Mouse (Mus musculus) kidney, embryonic 16.5 days (tissue): ENCODE results near the gene Speg. TPM values are rescaled to one million over a fixed set of nuclear protein-coding genes. Genes with fewer than 3 reads are reported as not detected.

Source experiments
- ATAC-seq: fragments of 200-750 bp; cut with Nextera tagmentation; 2 replicates; pipeline ENCODE4 v1.8.0; 2017; ENCODE audit warnings: moderate TSS enrichment; ENCODE audit not compliant: low FRiP score, low TSS enrichment
- H3K27ac ChIP-seq: fragments of 300-500 bp; sonication (generic); 2 replicates; pipeline ENCODE4 v1.5.1; 2014; ENCODE audit warnings: low read length
- H3K27me3 ChIP-seq: fragments of 300-500 bp; sonication (generic); 2 replicates; pipeline ENCODE4 v1.6.1; 2014; ENCODE audit warnings: low read length, control low read depth, mixed read lengths; ENCODE audit not compliant: insufficient read depth
- H3K36me3 ChIP-seq: fragments of 300-500 bp; sonication (generic); 2 replicates; pipeline ENCODE4 v1.6.1; 2014; ENCODE audit warnings: low read length, control low read depth, mixed read lengths; ENCODE audit not compliant: insufficient read depth
- H3K4me1 ChIP-seq: fragments of 300-500 bp; sonication (generic); 2 replicates; pipeline ENCODE4 v1.6.1; 2014; ENCODE audit warnings: low read length, control low read depth, mixed read lengths; ENCODE audit not compliant: insufficient read depth
- H3K4me2 ChIP-seq: fragments of 300-500 bp; sonication (generic); replicated peaks from 2 replicates; pipeline ENCODE4 v1.6.1; 2014; ENCODE audit warnings: low read depth, low read length
- H3K4me3 ChIP-seq: fragments of 300-500 bp; sonication (generic); 2 replicates; pipeline ENCODE4 v1.5.1; 2014; ENCODE audit warnings: mild to moderate bottlenecking, low read length
- H3K9ac ChIP-seq: fragments of 300-500 bp; sonication (generic); replicated peaks from 2 replicates; pipeline ENCODE4 v1.6.1; 2014; ENCODE audit warnings: low read length
- H3K9me3 ChIP-seq: fragments of 300-500 bp; sonication (generic); 2 replicates; pipeline ENCODE4 v1.6.1; 2016; ENCODE audit warnings: low read length, control low read depth
- WGBS: fragments of 180-500 bp; shearing (Covaris S2); extraction: QIAGEN DNeasy Blood & Tissue Kit; methylation state at CpG from one replicate; pipeline ENCODE4 v1.1.7; 2014; 5-methylcytosine and 5-hydroxymethylcytosine counted together
- polyA plus RNA-seq: library from polyadenylated mRNA; unstranded; fragments of >200 nt; fragmentation: Nextera tagmentation; extraction: Ambion mirVana; gene quantifications from 2 replicates; pipeline ENCODE4 v1.2.1, GENCODE M21; 2015

Speg gene
- polyA plus RNA-seq, 1 experiment from 2014 or later = 61.4 TPM

DNA sequence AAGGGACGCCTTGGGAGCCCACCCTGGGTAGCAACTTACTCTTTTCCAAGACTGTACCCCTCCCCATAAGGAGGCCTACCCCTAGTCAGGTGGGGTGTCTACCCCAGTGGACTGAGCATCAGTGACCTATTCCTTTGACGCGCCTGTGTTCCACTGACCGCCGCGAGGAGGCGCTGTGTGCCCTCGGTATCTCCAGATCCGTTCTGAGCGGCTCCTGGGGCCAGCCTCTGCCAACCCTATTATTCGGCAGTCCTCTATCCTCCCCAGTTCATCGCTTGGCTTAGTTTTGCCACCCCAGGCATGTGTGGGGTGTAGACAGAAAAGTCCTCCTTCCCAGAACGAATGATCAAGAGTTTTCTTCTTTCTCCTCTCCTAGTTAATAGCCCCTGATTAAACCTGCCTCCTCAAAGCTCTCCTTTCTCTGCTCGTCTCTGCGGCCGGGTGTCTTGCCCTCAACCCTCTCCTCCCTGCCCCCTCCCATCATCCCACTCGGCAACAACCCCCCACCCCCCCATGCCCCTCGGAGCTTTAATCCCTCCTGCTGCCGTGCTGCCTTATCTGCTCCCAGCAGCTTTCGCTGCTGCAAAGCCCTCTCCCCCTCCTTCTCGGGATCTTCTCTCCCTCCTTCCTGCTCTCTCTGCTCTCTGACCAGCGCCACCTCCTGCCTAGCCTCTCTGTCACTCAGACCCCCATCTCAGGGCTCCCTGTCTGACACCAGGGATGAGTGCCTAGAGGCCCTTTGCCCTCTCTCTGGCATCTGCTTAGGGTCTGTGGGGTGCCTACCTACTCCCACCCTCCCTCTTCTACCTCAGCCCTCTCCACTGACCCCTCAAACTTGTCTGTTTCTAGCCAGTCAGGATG is 70.9 kb downstream of the Speg start:
- H3K4me3 ChIP-seq = peak overlapping the region; percentile 24
- ATAC-seq = 0 out of 2 replicates have a peak, but pooled peaks have one; percentile 9

DNA sequence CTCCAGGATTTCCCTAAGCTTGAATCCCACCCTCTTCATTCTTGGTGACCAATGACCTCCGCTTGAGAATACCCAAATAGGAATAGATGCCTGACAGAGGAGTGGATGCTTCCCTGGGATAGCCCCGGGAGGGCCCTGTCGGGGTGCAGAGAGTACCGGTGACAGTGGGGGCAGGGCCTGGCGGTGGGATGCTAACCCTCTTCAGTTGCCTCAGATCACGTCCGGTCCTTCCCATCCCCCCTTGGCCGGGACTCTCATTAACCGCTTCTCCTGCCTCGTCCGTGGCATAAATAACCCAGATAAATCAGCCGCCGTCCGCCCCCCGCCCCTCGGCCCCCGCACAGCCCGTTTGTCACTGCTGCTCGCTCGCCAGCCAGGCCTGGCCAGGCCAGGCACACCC is 71.6 kb downstream of the Speg start:
- peak overlapping the region; percentile 12; the same call in 1 of the 2 replicates for H3K4me3 ChIP-seq
- peaks cover 44% of the 10 kb centered on the region for H3K27me3 ChIP-seq
- peaks cover 89% of the 10 kb centered on the region for H3K4me1 ChIP-seq
- H3K9me3 ChIP-seq = no peaks in the 10 kb centered on the region
- H3K9ac ChIP-seq = peak overlapping the region; percentile 37
- WGBS = 2% methylated on average over 20 of the region's 20 CpGs
- H3K36me3 ChIP-seq = no peaks in the 10 kb centered on the region
- peak; percentile 27 for ATAC-seq
- peak overlapping the region; percentile 75 for H3K27ac ChIP-seq
- peak overlapping the region; percentile 47 for H3K4me2 ChIP-seq

More for the DNA sequence above, 70.9 kb downstream of the Speg start:
- Histone ChIP-seq H3K36me3 (no peaks in the 10 kb centered on the region), H3K9me3 (no peaks in the 10 kb centered on the region), H3K4me1 (peaks cover 89% of the 10 kb centered on the region), H3K9ac (peak overlapping the region; percentile 37), H3K4me2 (peak overlapping the region; percentile 47), H3K27me3 (peaks cover 37% of the 10 kb centered on the region), H3K27ac (peak overlapping the region; percentile 75)
- 1% methylated on average over 21 of the region's 22 CpGs for WGBS

DNA sequence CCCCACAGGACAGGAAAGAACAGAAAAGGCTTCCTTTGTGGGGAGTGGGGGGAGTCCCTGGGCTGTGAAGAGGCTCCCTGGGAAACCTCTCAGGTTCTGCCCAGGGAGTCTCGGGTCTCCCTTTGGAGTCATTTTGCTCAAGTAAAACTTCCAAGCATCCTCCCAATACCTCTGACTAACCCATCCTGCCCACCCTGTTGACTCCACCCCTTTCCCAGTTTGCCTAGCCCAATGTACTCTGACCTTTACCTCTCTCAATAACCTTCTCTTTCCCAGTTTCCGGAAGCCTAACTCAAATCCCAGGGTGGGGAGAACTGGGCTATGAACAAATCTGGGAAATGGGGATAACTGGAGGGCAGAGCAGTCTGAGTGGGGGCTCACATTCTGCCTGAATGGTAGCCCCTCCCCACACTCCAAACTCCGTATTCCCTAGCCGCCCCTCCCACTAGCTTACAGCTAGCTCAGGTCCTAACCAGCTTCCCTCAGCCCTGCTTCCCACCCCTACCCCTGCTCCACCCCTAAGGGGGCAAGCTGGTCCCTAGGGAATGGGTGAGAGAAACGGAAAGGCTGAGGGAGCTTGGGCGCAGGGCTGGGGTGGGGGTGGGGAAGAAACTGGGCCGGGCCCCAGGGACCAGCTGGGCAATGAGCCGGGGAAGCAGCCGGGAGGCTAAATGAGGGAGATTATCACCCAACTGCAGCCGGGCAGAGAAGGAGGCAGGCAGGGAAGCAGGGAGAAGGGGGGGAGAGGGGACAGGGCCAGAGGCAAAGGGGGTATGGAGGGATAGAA is 72.4 kb downstream of the Speg start:
- 1% methylated on average over 10 of the region's 10 CpGs for WGBS
- H3K4me2 ChIP-seq = peak overlapping the region; percentile 46
- H3K27ac ChIP-seq = peak overlapping the region; percentile 44; the same call in 1 of the 2 replicates
- H3K27me3 ChIP-seq = peaks cover 49% of the 10 kb centered on the region
- peaks cover 85% of the 10 kb centered on the region for H3K4me1 ChIP-seq
- no peaks in the 10 kb centered on the region for H3K9me3 ChIP-seq
- peak overlapping the region; percentile 8; the same call in 1 of the 2 replicates for H3K4me3 ChIP-seq
- ATAC-seq = peak; percentile 21
- H3K9ac ChIP-seq = no peak overlapping the region
- no peaks in the 10 kb centered on the region for H3K36me3 ChIP-seq

DNA sequence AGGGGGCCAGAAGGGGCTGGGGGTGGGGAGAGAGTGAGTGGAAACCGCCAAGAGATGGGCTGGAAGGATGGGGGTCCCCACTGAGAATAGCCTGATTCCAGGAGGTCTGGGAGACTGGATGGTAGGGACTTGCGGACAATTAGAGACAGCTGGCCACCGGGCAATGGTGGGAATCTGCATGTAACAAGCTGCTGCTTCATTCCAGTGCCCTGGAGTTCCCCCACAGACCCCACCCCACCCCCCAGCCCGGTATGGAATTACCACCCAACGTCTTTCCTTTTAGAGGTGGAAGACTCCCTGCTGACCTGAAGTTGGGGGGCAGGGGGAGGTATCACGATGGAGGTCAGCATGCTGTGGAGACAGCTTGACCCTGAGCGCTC is 72.9 kb downstream of the Speg start:
- H3K4me2 ChIP-seq = peak overlapping the region; percentile 46; the same call in 1 of the 2 replicates
- peaks cover 85% of the 10 kb centered on the region for H3K4me1 ChIP-seq
- H3K9ac ChIP-seq = no peak overlapping the region; the same call in 1 of the 2 replicates
- ATAC-seq = 0 out of 2 replicates have a peak, but pooled peaks have one; percentile 0
- H3K27me3 ChIP-seq = peaks cover 51% of the 10 kb centered on the region
- H3K36me3 ChIP-seq = no peaks in the 10 kb centered on the region
- H3K4me3 ChIP-seq = no peak overlapping the region
- 3% methylated on average over 7 of the region's 7 CpGs for WGBS
- no peaks in the 10 kb centered on the region for H3K9me3 ChIP-seq
- H3K27ac ChIP-seq = peak overlapping the region; percentile 44; the same call in 1 of the 2 replicates

DNA sequence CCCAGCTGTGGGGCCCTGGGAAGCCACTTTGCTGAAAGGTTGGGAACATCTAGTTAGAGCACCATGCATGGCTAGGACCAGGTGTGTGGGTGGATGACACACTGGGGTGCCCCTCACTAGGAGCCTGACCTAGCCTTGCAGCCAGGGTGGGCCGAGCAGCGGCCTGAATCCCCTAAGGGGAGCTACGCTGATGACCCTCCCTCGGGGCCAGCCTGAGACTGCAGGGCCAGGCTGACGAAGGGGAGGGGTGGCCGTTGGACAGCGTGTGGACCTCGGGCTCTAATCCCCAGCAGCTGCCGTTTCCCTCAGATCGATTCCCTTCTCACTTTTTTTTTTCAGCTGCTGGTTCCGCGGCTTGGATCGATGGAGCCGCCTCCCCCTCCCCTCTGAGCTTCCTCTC is 73.8 kb downstream of the Speg start:
- Histone ChIP-seq H3K27me3 (peaks cover 51% of the 10 kb centered on the region), H3K4me3 (no peak overlapping the region), H3K4me2 (peak overlapping the region; percentile 10; the same call in 1 of the 2 replicates), H3K36me3 (no peaks in the 10 kb centered on the region), H3K4me1 (peaks cover 85% of the 10 kb centered on the region), H3K9me3 (no peaks in the 10 kb centered on the region), H3K27ac (no peak overlapping the region), H3K9ac (no peak overlapping the region; the same call in 1 of the 2 replicates)
- no peak for ATAC-seq
- 3% methylated on average over 14 of the region's 14 CpGs for WGBS

DNA sequence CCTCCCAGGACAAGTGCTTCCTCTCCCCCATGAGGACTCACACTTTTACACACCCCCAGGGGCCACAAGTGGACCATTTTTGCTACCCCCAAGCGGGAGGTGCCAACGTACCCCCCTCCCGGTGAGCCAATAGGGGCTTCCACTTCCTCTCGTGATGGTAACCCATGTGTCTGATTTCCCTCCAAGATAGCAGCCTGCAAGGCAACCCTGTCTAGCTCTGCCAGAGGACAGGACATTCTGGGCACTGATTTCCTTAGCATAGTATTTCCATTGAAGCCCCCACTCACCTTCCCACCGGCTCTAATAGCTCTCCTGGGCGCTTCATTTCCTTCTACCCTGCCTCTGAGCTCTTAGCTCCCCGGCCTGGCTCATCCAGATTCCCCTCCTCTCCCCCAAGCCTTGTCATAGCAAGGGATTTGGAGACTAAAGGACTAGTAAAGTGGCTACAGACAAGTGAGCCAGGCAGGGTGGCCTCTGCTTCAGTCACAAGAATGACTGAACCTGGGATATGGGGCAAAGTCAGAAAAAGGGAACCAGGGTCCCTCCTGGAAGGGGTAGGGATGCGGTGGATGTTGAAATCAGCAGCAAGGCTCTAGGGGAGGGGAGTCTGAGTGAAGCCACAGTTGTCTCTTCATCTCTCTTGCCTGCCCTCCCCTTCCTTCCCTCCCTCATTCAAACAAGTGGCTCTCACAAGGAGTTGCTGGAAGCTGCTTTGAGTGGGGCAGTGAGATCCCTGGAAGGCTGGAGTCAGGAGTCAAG is 74.5 kb downstream of the Speg start:
- H3K9ac ChIP-seq = no peak overlapping the region
- ATAC-seq = no peak
- no peak overlapping the region for H3K4me3 ChIP-seq
- no peaks in the 10 kb centered on the region for H3K36me3 ChIP-seq
- no peaks in the 10 kb centered on the region for H3K9me3 ChIP-seq
- no peak overlapping the region for H3K27ac ChIP-seq
- H3K4me1 ChIP-seq = peaks cover 85% of the 10 kb centered on the region
- peak overlapping the region; percentile 56; the same call in 1 of the 2 replicates for H3K4me2 ChIP-seq
- 14% methylated on average over 8 of the region's 8 CpGs for WGBS
- peaks cover 51% of the 10 kb centered on the region for H3K27me3 ChIP-seq

DNA sequence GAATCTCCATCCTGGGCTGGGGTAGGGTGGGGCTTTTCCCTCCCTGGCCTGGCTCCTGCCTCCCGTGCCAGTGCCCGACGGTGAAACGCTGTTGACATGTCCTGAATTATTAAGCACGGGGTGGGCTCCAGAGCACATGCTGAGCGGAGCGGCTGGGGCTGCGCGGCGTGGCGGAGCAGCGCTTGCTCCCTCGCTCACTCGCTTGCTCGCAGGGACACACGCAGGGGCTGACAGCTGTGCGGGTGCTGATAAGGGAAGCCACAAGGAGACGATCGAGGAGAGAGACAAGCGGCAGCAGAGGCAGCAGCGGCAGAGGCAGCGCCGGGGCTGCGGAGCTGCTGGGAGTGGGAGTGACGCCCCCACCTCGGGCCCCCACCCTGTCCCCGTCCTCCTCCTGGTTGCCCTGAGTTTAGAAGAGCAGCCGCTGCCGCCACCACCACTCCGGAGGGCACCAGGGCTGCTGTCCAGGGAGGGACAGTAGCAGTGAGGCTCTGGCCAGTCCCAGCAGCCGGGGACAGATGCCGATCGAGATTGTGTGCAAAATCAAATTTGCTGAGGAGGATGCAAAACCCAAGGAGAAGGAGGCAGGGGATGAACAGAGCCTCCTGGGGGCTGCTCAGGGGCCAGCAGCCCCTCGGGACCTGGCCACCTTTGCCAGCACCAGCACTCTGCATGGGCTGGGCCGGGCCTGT is 75.4 kb downstream of the Speg start, which contains the start of gene Asic4:
TSS of gene Asic4 (plus strand) at position 123 of the 692 bp plus-strand sequence.
- peak within 1 kb of the TSS; percentile 56 for H3K4me2 ChIP-seq
- H3K4me3 ChIP-seq = peak within 1 kb of the TSS; percentile 31
- H3K36me3 ChIP-seq = no peaks in the 10 kb centered on the region
- ATAC-seq = no peak
- no peaks in the 10 kb centered on the region for H3K9me3 ChIP-seq
- H3K9ac ChIP-seq = peak within 1 kb of the TSS; percentile 37
- WGBS = 4% methylated on average over 35 of the region's 35 CpGs
- no peak within 1 kb of the TSS for H3K27ac ChIP-seq
- H3K4me1 ChIP-seq = peaks cover 79% of the 10 kb centered on the region
- peaks cover 50% of the 10 kb centered on the region for H3K27me3 ChIP-seq

DNA sequence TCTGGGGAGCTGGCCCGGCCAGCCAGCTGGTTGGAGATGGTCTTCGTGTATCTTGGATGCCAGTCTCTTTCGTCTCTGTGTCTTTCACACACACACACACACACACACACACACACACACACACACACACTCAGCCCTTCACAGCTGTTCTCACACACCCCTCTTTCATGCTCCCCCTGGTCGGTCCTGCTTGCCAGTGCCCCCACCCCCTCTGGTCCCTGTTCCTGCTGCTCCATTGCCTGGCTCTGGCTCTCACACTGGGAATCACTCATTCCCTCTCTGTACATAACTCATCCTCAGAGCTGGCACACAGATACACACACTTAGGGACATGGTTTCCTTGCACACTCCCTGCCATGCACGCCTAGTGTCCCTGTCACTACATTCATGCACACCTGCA is 76.8 kb downstream of the Speg start:
- H3K9me3 ChIP-seq = no peaks in the 10 kb centered on the region
- H3K4me1 ChIP-seq = peaks cover 75% of the 10 kb centered on the region
- WGBS = 62% methylated on average over 5 of the region's 5 CpGs
- no peak overlapping the region for H3K4me3 ChIP-seq
- no peak overlapping the region for H3K4me2 ChIP-seq
- no peaks in the 10 kb centered on the region for H3K36me3 ChIP-seq
- H3K27ac ChIP-seq = no peak overlapping the region
- ATAC-seq = no peak
- peaks cover 53% of the 10 kb centered on the region for H3K27me3 ChIP-seq
- no peak overlapping the region for H3K9ac ChIP-seq

DNA sequence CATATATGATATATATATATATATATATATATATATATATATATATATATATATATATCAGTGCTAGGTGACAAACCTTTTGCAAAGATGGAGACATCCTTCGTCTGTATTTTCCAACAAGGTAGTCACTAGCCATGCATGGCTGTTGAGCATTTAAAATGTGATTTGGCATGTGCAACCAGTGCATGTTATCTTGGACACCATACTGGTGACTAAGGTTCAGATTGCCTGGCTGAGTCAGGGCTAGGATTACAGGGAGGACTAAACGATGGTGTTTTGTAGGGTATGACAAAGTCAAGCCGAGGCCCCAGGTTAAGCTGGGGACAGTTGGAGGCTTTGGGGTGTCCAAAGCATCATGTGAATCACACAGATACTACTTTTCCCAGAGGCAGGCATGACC is 80.3 kb downstream of the Speg start:
- 55% methylated on average over 3 of the region's 3 CpGs for WGBS
- H3K27ac ChIP-seq = no peak overlapping the region
- ATAC-seq = no peak
- peaks cover 24% of the 10 kb centered on the region for H3K27me3 ChIP-seq
- no peaks in the 10 kb centered on the region for H3K9me3 ChIP-seq
- H3K4me2 ChIP-seq = no peak overlapping the region
- H3K9ac ChIP-seq = no peak overlapping the region
- no peaks in the 10 kb centered on the region for H3K36me3 ChIP-seq
- H3K4me3 ChIP-seq = no peak overlapping the region
- H3K4me1 ChIP-seq = peaks cover 66% of the 10 kb centered on the region
